Mouse (Mus musculus) c-Kit-positive CD71-positive TER-119-positive erythroid progenitor cells, embryonic 14.5 days (primary cell): ENCODE measurements around the gene Ccn2.
"Not testable (repeated sequence)": the region's sequence is repeated elsewhere in the genome, so short reads cannot be mapped to it uniquely, and the experiment has no call there.

ENCODE experiments used
- DNase-seq: peaks from one replicate; pipeline ENCODE4 v3.0.0-alpha.2; 2013; ENCODE audit warnings: low spot score

The Ccn2 gene

GRCm38 (mm10) chr10:24603727-24604126 is 8.5 kb downstream of the Ccn2 start:
- DNase-seq: no peak

- DNase-seq: no peak
These were observed 13.9 kb downstream of the Ccn2 start for GRCm38 (mm10) chr10:24609146-24609545.

- DNase-seq: no peak
These were observed 14.5 kb downstream of the Ccn2 start for GRCm38 (mm10) chr10:24609766-24610165.

GRCm38 (mm10) chr10:24614726-24615125 is 19.5 kb downstream of the Ccn2 start:
- no peak for DNase-seq

- no peak for DNase-seq
These were observed 20.6 kb downstream of the Ccn2 start for GRCm38 (mm10) chr10:24615799-24616198.

GRCm38 (mm10) chr10:24616572-24616971 is 21.3 kb downstream of the Ccn2 start:
- not testable (repeated sequence) for DNase-seq

GRCm38 (mm10) chr10:24621572-24621971 is 26.3 kb downstream of the Ccn2 start:
- peak; percentile 40 for DNase-seq

- peak; percentile 75 for DNase-seq
These were observed 27.3 kb downstream of the Ccn2 start for GRCm38 (mm10) chr10:24622586-24622985.

- peak; percentile 61 for DNase-seq
These were observed 29.9 kb downstream of the Ccn2 start for GRCm38 (mm10) chr10:24625060-24625701.

- no peak for DNase-seq
These were observed 32.0 kb downstream of the Ccn2 start for GRCm38 (mm10) chr10:24627262-24627661.

- DNase-seq: no peak
These were observed 33.2 kb downstream of the Ccn2 start for GRCm38 (mm10) chr10:24628466-24628865.

GRCm38 (mm10) chr10:24629086-24629720 is 34.0 kb downstream of the Ccn2 start:
- no peak for DNase-seq

GRCm38 (mm10) chr10:24630469-24631081 is 35.3 kb downstream of the Ccn2 start:
- peak; percentile 53 for DNase-seq

GRCm38 (mm10) chr10:24631122-24631521 is 35.9 kb downstream of the Ccn2 start:
- DNase-seq: no peak

GRCm38 (mm10) chr10:24634288-24634687 is 39.0 kb downstream of the Ccn2 start:
- no peak for DNase-seq

GRCm38 (mm10) chr10:24635331-24635815 is 40.1 kb downstream of the Ccn2 start:
- no peak for DNase-seq

GRCm38 (mm10) chr10:24635884-24636283 is 40.6 kb downstream of the Ccn2 start:
- no peak for DNase-seq

- DNase-seq: no peak
These were observed 41.7 kb downstream of the Ccn2 start for GRCm38 (mm10) chr10:24636986-24637385.

- DNase-seq: no peak
These were observed 43.2 kb downstream of the Ccn2 start for GRCm38 (mm10) chr10:24638306-24639070.

- DNase-seq: no peak
These were observed 44.4 kb downstream of the Ccn2 start for GRCm38 (mm10) chr10:24639596-24639995.

- no peak for DNase-seq
These were observed 45.1 kb downstream of the Ccn2 start for GRCm38 (mm10) chr10:24640186-24640875.
